Mouse (Mus musculus): ENCODE measurements around the gene B230217C12Rik.
A peak's percentile ranks its signal among the peaks of the same experiment; 100 is the strongest.

Gene B230217C12Rik

GRCm38 (mm10) chr11:97874396-97874795 is 33.8 kb downstream of the B230217C12Rik start:
- DNase-seq = no peak

- DNase-seq = no peak
Observed at GRCm38 (mm10) chr11:97877341-97877740, 36.8 kb downstream of the B230217C12Rik start.

GRCm38 (mm10) chr11:97880362-97880761 is 39.8 kb downstream of the B230217C12Rik start:
- DNase-seq = no peak

GRCm38 (mm10) chr11:97883542-97883917 is 43.0 kb downstream of the B230217C12Rik start:
- peak; percentile 71 to 75 for DNase-seq

GRCm38 (mm10) chr11:97883918-97884600 is 43.5 kb downstream of the B230217C12Rik start, which contains the start of gene Fbxo47:
TSS of gene Fbxo47 (minus strand) at chr11:97884154.
- peak; percentile 98 for DNase-seq

GRCm38 (mm10) chr11:97884601-97885185 is 44.1 kb downstream of the B230217C12Rik start:
- no peak for DNase-seq

GRCm38 (mm10) chr11:97885296-97885915 is 44.8 kb downstream of the B230217C12Rik start:
- no peak for DNase-seq

- DNase-seq = no peak
Observed at GRCm38 (mm10) chr11:97891821-97892220, 51.2 kb downstream of the B230217C12Rik start.

All from kidney, adult 8-10 months (tissue).